ENCODE assay signal across 8 mouse cellular contexts in the genomic region with DNA sequence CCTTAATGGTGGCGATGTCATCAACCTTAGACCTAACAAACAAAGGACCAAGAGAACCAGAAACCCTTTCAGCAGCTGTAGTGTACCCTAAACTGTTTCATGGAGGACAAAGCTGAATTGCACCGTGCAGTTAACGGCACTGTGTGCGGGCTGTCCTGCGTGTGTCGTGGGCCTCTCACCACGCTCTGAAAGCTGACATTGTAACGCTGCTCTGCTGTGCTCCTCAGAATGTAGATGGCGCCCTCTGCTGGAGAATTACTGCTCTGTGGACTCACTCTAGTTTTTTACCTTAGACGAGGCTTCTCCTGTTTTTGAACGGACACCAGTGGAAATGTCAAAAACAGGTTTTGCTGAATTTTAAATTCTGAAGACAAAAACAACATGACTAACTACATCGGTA. TPM values are rescaled to one million over a fixed set of nuclear protein-coding genes. Genes with fewer than 3 reads are reported as not detected.
DNase-seq lines count a peak whose midpoint lies in the region; ATAC-seq lines count a peak whose summit lies in the region.

No protein-coding gene starts in this region.

- peaks cover 44% of the 10 kb centered on the region for H3K36me3 ChIP-seq in forebrain, embryonic 15.5 days
- peaks cover 44% of the 10 kb centered on the region for H3K36me3 ChIP-seq in hindbrain, embryonic 15.5 days

- no peak overlapping the region for H3K27ac ChIP-seq in forebrain, embryonic 15.5 days (replicated peaks)
- H3K27ac ChIP-seq in hindbrain, embryonic 15.5 days (replicated peaks): no peak overlapping the region

- WGBS in forebrain, embryonic 15.5 days: 26% methylated on average over 12 of the region's 12 CpGs
- 24% methylated on average over 12 of the region's 12 CpGs for WGBS in hindbrain, embryonic 15.5 days

- H3K4me2 ChIP-seq in forebrain, embryonic 15.5 days (replicated peaks): no peak overlapping the region
- H3K4me2 ChIP-seq in hindbrain, embryonic 15.5 days: no peak overlapping the region

- ATAC-seq in cerebellum, adult (ENCODE audit: insufficient number of reproducible peaks, low FRiP score, low TSS enrichment): peak; percentile 83
- ATAC-seq in forebrain, embryonic 15.5 days (replicated peaks): peak; percentile 90
- peak; percentile 79 for ATAC-seq in hindbrain, embryonic 15.5 days (ENCODE audit: low FRiP score, low read depth)

- H3K4me1 ChIP-seq in forebrain, embryonic 15.5 days: no peaks in the 10 kb centered on the region
- H3K4me1 ChIP-seq in hindbrain, embryonic 15.5 days (replicated peaks): no peaks in the 10 kb centered on the region

- H3K9ac ChIP-seq in forebrain, embryonic 15.5 days (replicated peaks): no peak overlapping the region
- no peak overlapping the region for H3K9ac ChIP-seq in hindbrain, embryonic 15.5 days

- H3K9me3 ChIP-seq in forebrain, embryonic 15.5 days: no peaks in the 10 kb centered on the region
- no peaks in the 10 kb centered on the region for H3K9me3 ChIP-seq in hindbrain, embryonic 15.5 days

- H3K27me3 ChIP-seq in forebrain, embryonic 15.5 days: no peaks in the 10 kb centered on the region
- H3K27me3 ChIP-seq in hindbrain, embryonic 15.5 days: no peaks in the 10 kb centered on the region

- peak; percentile 93 for DNase-seq in MN1 (ENCODE audit: low spot score)
- DNase-seq in left cerebral cortex, adult 11 months (ENCODE audit: low spot score): peak; percentile 75
- DNase-seq in lung, postnatal 4 days: peak; percentile 53 to 82
- peak; percentile 92 to 93 for DNase-seq in right cerebral cortex, adult 2 months (ENCODE audit: low spot score in 2 of 2)
- DNase-seq in urinary bladder, postnatal 36 days (ENCODE audit: low spot score in 2 of 2): peak; percentile 64 to 76

- no peak overlapping the region for H3K4me3 ChIP-seq in forebrain, embryonic 15.5 days
- no peak overlapping the region for H3K4me3 ChIP-seq in hindbrain, embryonic 15.5 days

RNA-seq across cellular contexts. Expression of gene Bag2, which starts 18.3 kb away (rescaled TPM):
- polyA plus RNA-seq in forebrain, embryonic 15.5 days (2015; fragmentation: Nextera tagmentation; extraction: Ambion mirVana): 23.7 and 25.0 TPM in 2 replicates
- 24.8 and 25.8 TPM in 2 replicates for polyA plus RNA-seq in hindbrain, embryonic 15.5 days (2015; fragmentation: Nextera tagmentation; extraction: Ambion mirVana)

RNA-seq across cellular contexts. Expression of gene Rab23, which starts 19.6 kb away (rescaled TPM):
- polyA plus RNA-seq in forebrain, embryonic 15.5 days (2015; fragmentation: Nextera tagmentation; extraction: Ambion mirVana): 35.3 and 36.3 TPM in 2 replicates
- 29.7 and 31.2 TPM in 2 replicates for polyA plus RNA-seq in hindbrain, embryonic 15.5 days (2015; fragmentation: Nextera tagmentation; extraction: Ambion mirVana)
